Mouse (Mus musculus) C2C12 (cell line): ENCODE data around the gene Olfr1212.

ENCODE experiments used
- CTCF ChIP-seq: IDR thresholded peaks from one replicate; pipeline ENCODE4 v1.5.1; 2011; ENCODE audit not compliant: control insufficient read depth, insufficient read depth, insufficient read length
- FOSL1 ChIP-seq: IDR thresholded peaks from one replicate; pipeline ENCODE4 v1.8.0; 2011; ENCODE audit warnings: mild to moderate bottlenecking, low read length; ENCODE audit not compliant: poor library complexity, insufficient read depth, severe bottlenecking
- MAX ChIP-seq: IDR thresholded peaks from one replicate; pipeline ENCODE4 v1.6.1; 2011; ENCODE audit warnings: mild to moderate bottlenecking, control low read depth
- MYOG ChIP-seq: IDR thresholded peaks from one replicate; pipeline ENCODE4 v1.6.1; 2011; ENCODE audit not compliant: control insufficient read depth, insufficient read length; ENCODE audit errors: extremely low read depth

DNA sequence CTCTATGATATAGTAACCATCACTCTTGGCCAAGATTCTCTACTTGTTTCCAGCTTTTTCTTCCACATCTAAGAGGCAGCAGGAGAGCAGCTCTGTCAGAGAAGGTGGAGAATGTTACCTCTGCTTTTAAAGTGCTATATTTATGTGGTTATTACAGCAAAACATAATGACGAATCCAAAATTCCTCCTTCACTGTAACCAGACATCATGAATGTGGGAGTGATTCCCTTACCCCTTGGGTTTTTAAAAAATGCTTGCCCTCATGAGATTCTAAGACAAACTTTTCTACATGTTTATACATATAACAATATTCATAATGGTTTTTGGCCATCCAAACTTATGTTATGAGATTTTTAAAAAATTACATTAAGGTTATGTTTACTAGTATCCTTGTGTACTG lies 38.8 kb downstream of the Olfr1212 start, which contains the start of gene Olfr1214:
- TF ChIP-seq CTCF (no peak), MAX (no peak), FOSL1 (no peak), MYOG (no peak)
